Mouse (Mus musculus): Measurements from ENCODE around the gene Bace2. TPM values are rescaled to one million over a fixed set of nuclear protein-coding genes. Genes with fewer than 3 reads are reported as not detected.

Gene Bace2
- polyA plus RNA-seq, 1 experiment from 2014 or later, result 2.0 TPM

Other genes with a start within 250 kb of the Bace2 start
- 0.88 and 0.91 TPM in 2 replicates for gene Dscam, start 186.0 kb upstream of the Bace2 start, polyA plus RNA-seq (2014; fragmentation: Nextera tagmentation; extraction: Ambion mirVana)
- gene Mx1, start 106.2 kb downstream of the Bace2 start, polyA plus RNA-seq (2014; fragmentation: Nextera tagmentation; extraction: Ambion mirVana), result not detected in 2 replicates
- gene Fam3b, start 158.1 kb downstream of the Bace2 start, polyA plus RNA-seq (2014; fragmentation: Nextera tagmentation; extraction: Ambion mirVana), result not detected in 2 replicates